Mouse (Mus musculus): Measurements from ENCODE around the gene Polr2l. TPM values are rescaled to one million over a fixed set of nuclear protein-coding genes. Genes with fewer than 3 reads are reported as not detected.

The Polr2l gene
- polyA plus RNA-seq, 2 experiments: 32.1 to 61.0 TPM

GRCm38 (mm10) chr7:141465388-141466044, 9.4 kb downstream of the Polr2l start:
- DNase-seq (ENCODE audit: low spot score) (no peak), ATAC-seq (ENCODE audit: low FRiP score, low read depth) (no peak)
- Histone ChIP-seq H3K9ac (ENCODE audit: low read depth, low read length, severe bottlenecking) (0 out of 2 replicates have a peak overlapping the region, but pooled peaks have one; percentile 31), H3K9me3 (ENCODE audit: control insufficient read depth, low read length) (no peaks in the 10 kb centered on the region), H3K4me2 (replicated peaks; ENCODE audit: low read depth, low read length, severe bottlenecking) (peak overlapping the region; percentile 48), H3K36me3 (ENCODE audit: control insufficient read depth, insufficient read depth, low read length) (peaks cover 15% of the 10 kb centered on the region), H3K27ac (replicated peaks; ENCODE audit: low read depth, low read length) (0 out of 2 replicates have a peak overlapping the region, but pooled peaks have one; percentile 8), H3K27me3 (ENCODE audit: control insufficient read depth, insufficient read depth, low read length) (peaks cover 46% of the 10 kb centered on the region), H3K4me3 (replicated peaks; ENCODE audit: low read length) (peak overlapping the region; percentile 26), H3K4me1 (ENCODE audit: control insufficient read depth, insufficient read depth, low read length) (peaks cover 48% of the 10 kb centered on the region)
- WGBS: 25% methylated on average over 7 of the region's 10 CpGs
- TF ChIP-seq POLR2A (IDR thresholded peaks at IDR 0.05; ENCODE audit: borderline replicate concordance, extremely low read depth, insufficient read depth, insufficient read length): no peak

- no peak for TF ChIP-seq POLR2A (IDR thresholded peaks at IDR 0.05; ENCODE audit: borderline replicate concordance, extremely low read depth, insufficient read depth, insufficient read length)
- H3K4me2 ChIP-seq (replicated peaks; ENCODE audit: low read depth, low read length, severe bottlenecking): peak overlapping the region; percentile 48
- DNase-seq (ENCODE audit: low spot score): no peak
- H3K27me3 ChIP-seq (ENCODE audit: control insufficient read depth, insufficient read depth, low read length): peaks cover 46% of the 10 kb centered on the region
- peaks cover 48% of the 10 kb centered on the region for H3K4me1 ChIP-seq (ENCODE audit: control insufficient read depth, insufficient read depth, low read length)
- 0 out of 2 replicates have a peak overlapping the region, but pooled peaks have one; percentile 31 for H3K9ac ChIP-seq (ENCODE audit: low read depth, low read length, severe bottlenecking)
- no peaks in the 10 kb centered on the region for H3K9me3 ChIP-seq (ENCODE audit: control insufficient read depth, low read length)
- peaks cover 9% of the 10 kb centered on the region for H3K36me3 ChIP-seq (ENCODE audit: control insufficient read depth, insufficient read depth, low read length)
- ATAC-seq (ENCODE audit: low FRiP score, low read depth): no peak
- WGBS: 12% methylated on average over 36 of the region's 38 CpGs
- H3K27ac ChIP-seq (replicated peaks; ENCODE audit: low read depth, low read length): no peak overlapping the region
- peak overlapping the region; percentile 26 for H3K4me3 ChIP-seq (replicated peaks; ENCODE audit: low read length)
Measured at GRCm38 (mm10) chr7:141464603-141465201, 10.2 kb downstream of the Polr2l start.

- no peak for TF ChIP-seq POLR2A (IDR thresholded peaks at IDR 0.05; ENCODE audit: borderline replicate concordance, extremely low read depth, insufficient read depth, insufficient read length)
- Histone ChIP-seq H3K9ac (ENCODE audit: low read depth, low read length, severe bottlenecking) (no peak overlapping the region), H3K4me3 (replicated peaks; ENCODE audit: low read length) (peak overlapping the region; percentile 26), H3K27ac (replicated peaks; ENCODE audit: low read depth, low read length) (no peak overlapping the region), H3K9me3 (ENCODE audit: control insufficient read depth, low read length) (no peaks in the 10 kb centered on the region), H3K36me3 (ENCODE audit: control insufficient read depth, insufficient read depth, low read length) (peaks cover 3% of the 10 kb centered on the region), H3K4me1 (ENCODE audit: control insufficient read depth, insufficient read depth, low read length) (peaks cover 43% of the 10 kb centered on the region), H3K4me2 (replicated peaks; ENCODE audit: low read depth, low read length, severe bottlenecking) (peak overlapping the region; percentile 48), H3K27me3 (ENCODE audit: control insufficient read depth, insufficient read depth, low read length) (peaks cover 46% of the 10 kb centered on the region)
- WGBS: 31% methylated on average over 12 of the region's 12 CpGs
- no peak for ATAC-seq (ENCODE audit: low FRiP score, low read depth)
- DNase-seq (ENCODE audit: low spot score): no peak
Measured at GRCm38 (mm10) chr7:141463824-141464602, 10.9 kb downstream of the Polr2l start.

GRCm38 (mm10) chr7:141462333-141462821, 12.6 kb downstream of the Polr2l start:
- DNase-seq (ENCODE audit: low spot score) (no peak), ATAC-seq (ENCODE audit: low FRiP score, low read depth) (no peak)
- Histone ChIP-seq H3K36me3 (ENCODE audit: control insufficient read depth, insufficient read depth, low read length) (peaks cover 7% of the 10 kb centered on the region), H3K27ac (replicated peaks; ENCODE audit: low read depth, low read length) (no peak overlapping the region), H3K27me3 (ENCODE audit: control insufficient read depth, insufficient read depth, low read length) (peaks cover 46% of the 10 kb centered on the region), H3K4me2 (replicated peaks; ENCODE audit: low read depth, low read length, severe bottlenecking) (no peak overlapping the region; the same call in 1 of the 2 replicates), H3K4me1 (ENCODE audit: control insufficient read depth, insufficient read depth, low read length) (peaks cover 31% of the 10 kb centered on the region), H3K9ac (ENCODE audit: low read depth, low read length, severe bottlenecking) (no peak overlapping the region), H3K9me3 (ENCODE audit: control insufficient read depth, low read length) (no peaks in the 10 kb centered on the region), H3K4me3 (replicated peaks; ENCODE audit: low read length) (peak overlapping the region; percentile 36)
- no peak for TF ChIP-seq POLR2A (IDR thresholded peaks at IDR 0.05; ENCODE audit: borderline replicate concordance, extremely low read depth, insufficient read depth, insufficient read length)
- 11% methylated on average over 5 of the region's 5 CpGs for WGBS
